Mouse (Mus musculus) heart, postnatal 10 days (tissue): ENCODE measurements around the gene H2-Q10. TPM values are rescaled to one million over a fixed set of nuclear protein-coding genes. Genes with fewer than 3 reads are reported as not detected.
A peak's percentile ranks its signal among the peaks of the same experiment; 100 is the strongest.

Experiments
- DNase-seq, 2 experiments: peaks; one replicate each; pipeline ENCODE4 v3.0.0; 2021
- intact Hi-C: fragments of 180-260 bp; cut with DNase I; formaldehyde crosslinking; loops from one replicate; pipeline ENCODE4 v1.15.1; 2025
- total RNA-seq, 2 experiments: library from RNA; stranded (reverse); gene quantifications; 2 replicates each; pipeline ENCODE4 v1.2.3; 2021

H2-Q10 gene
- total RNA-seq, 2 experiments from 2014 or later: 0.27 to 0.34 TPM

- peak in 1 of 2 experiments; percentile 26 for DNase-seq
- intact Hi-C loops: no loop called here
Observed at GRCm38 (mm10) chr17:35512916-35513626, 43.2 kb downstream of the H2-Q10 start.

- intact Hi-C loops: no loop called here
- peak; percentile 72 to 88 for DNase-seq
Observed at GRCm38 (mm10) chr17:35513886-35514285, 44.0 kb downstream of the H2-Q10 start.

- intact Hi-C loops: no loop called here
- no peak for DNase-seq
Observed at GRCm38 (mm10) chr17:35514756-35515155, 44.9 kb downstream of the H2-Q10 start.

GRCm38 (mm10) chr17:35515911-35516640 is 46.2 kb downstream of the H2-Q10 start:
- peak in 1 of 2 experiments; percentile 59 for DNase-seq
- intact Hi-C loops: no loop called here

GRCm38 (mm10) chr17:35516652-35517500 is 47.0 kb downstream of the H2-Q10 start, which contains the start of the genes Tcf19 and Cchcr1:
Tcf19 (minus strand) TSS chr17:35516824.
Cchcr1 (plus strand) TSS chr17:35517100.
- intact Hi-C loops: no loop called here
- DNase-seq: peak; percentile 97

GRCm38 (mm10) chr17:35517526-35517925 is 47.6 kb downstream of the H2-Q10 start:
- intact Hi-C loops: no loop called here
- DNase-seq: peak; percentile 25 to 39

Other genes with a start within 250 kb of the H2-Q10 start
- gene Gm16181, start 249.3 kb upstream of the H2-Q10 start, total RNA-seq: under 1 TPM in 1 of 2 experiments, not detected in 1; 0.84 TPM
- gene Atp6v1g2, start 236.4 kb upstream of the H2-Q10 start, total RNA-seq: 1 to 10 TPM; 4.9 to 5.7 TPM
- 10 to 100 TPM in 1 of 2 experiments, 1 to 10 TPM in 1; 10.0 to 12.2 TPM for gene Nfkbil1, start 234.3 kb upstream of the H2-Q10 start, total RNA-seq
- 100 to 1,000 TPM; 163 to 169 TPM for gene Ddx39b, start 228.3 kb upstream of the H2-Q10 start, total RNA-seq
- 10 to 100 TPM; 67.7 to 69.9 TPM for gene H2-D1, start 207.4 kb upstream of the H2-Q10 start, total RNA-seq
- 1 to 10 TPM in 1 of 2 experiments, under 1 TPM in 1; 0.55 to 1.1 TPM for gene H2-Q1, start 149.7 kb upstream of the H2-Q10 start, total RNA-seq
- 1 to 10 TPM in 1 of 2 experiments, under 1 TPM in 1; 0.89 to 1.2 TPM for gene H2-Q2, start 127.8 kb upstream of the H2-Q10 start, total RNA-seq
- gene H2-Q4, start 90.5 kb upstream of the H2-Q10 start, total RNA-seq: 10 to 100 TPM in 1 of 2 experiments, 1 to 10 TPM in 1; 8.5 to 10.6 TPM
- gene H2-Q6, start 45.2 kb upstream of the H2-Q10 start, total RNA-seq: under 1 TPM; 0.25 to 0.38 TPM
- 1 to 10 TPM; 1.2 to 1.3 TPM for gene H2-Q7, start 30.9 kb upstream of the H2-Q10 start, total RNA-seq
- gene Pou5f1, start 35.9 kb downstream of the H2-Q10 start, total RNA-seq: not detected
- gene Tcf19, start 46.7 kb downstream of the H2-Q10 start, total RNA-seq: 10 to 100 TPM; 17.5 to 17.9 TPM
- gene Cchcr1, start 47.0 kb downstream of the H2-Q10 start, total RNA-seq: 1 to 10 TPM; 5.1 to 5.2 TPM
- not detected for gene Psors1c2, start 63.1 kb downstream of the H2-Q10 start, total RNA-seq
- under 1 TPM; 0.14 to 0.15 TPM for gene Cdsn, start 82.0 kb downstream of the H2-Q10 start, total RNA-seq
- gene 2300002M23Rik, start 97.4 kb downstream of the H2-Q10 start, total RNA-seq: not detected
- gene Sfta2, start 131.5 kb downstream of the H2-Q10 start, total RNA-seq: not detected
- not detected for gene Gm9573, start 156.5 kb downstream of the H2-Q10 start, total RNA-seq
- gene Mucl3, start 173.6 kb downstream of the H2-Q10 start, total RNA-seq: not detected
- 10 to 100 TPM; 25.2 to 34.0 TPM for gene Vars2, start 197.5 kb downstream of the H2-Q10 start, total RNA-seq
- 10 to 100 TPM; 15.5 to 18.7 TPM for gene Gtf2h4, start 203.7 kb downstream of the H2-Q10 start, total RNA-seq
- 10 to 100 TPM; 56.8 to 66.6 TPM for gene Ddr1, start 234.5 kb downstream of the H2-Q10 start, total RNA-seq